Mouse (Mus musculus) embryo, embryonic 10.5 days (tissue): ENCODE results near the gene Smndc1.

Experiments used
- DNase-seq: peaks from one replicate; pipeline ENCODE4 v3.0.0-alpha.2; 2015; ENCODE audit warnings: low spot score

Gene Smndc1

DNA sequence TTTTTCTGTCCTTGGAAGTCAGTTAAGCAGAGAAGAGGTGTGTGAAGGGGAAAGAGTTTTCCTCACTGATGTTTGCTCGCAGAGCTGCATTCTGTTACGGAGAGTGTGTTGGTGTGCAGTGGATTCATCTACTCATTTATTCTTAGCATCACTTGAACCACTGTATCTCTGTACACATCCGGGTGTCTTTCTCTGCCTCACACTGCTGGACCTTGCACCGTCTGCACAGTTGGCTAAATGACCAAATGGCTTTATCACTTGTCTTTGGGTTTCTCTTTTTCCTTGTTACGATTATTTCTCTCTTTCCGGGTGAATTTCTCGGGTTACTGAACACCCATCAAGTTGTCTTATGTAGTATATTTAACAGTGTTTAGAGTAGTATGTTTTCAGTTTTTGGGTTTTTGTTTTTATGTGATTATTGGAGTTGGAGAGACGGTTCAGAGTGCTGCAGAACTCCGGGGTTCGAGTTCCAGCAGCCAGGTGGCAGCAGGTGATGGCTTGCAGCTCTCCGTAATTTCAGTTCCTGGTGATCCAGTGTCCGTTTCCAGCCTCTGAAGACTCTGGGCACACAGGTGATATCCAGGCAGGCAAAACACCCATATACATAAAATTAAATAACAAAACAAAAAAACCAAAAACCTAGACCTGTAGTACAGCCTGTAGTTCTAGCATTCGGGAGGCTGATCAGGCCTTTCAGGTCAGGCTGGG lies 47.0 kb downstream of the Smndc1 start:
- no peak for DNase-seq

DNA sequence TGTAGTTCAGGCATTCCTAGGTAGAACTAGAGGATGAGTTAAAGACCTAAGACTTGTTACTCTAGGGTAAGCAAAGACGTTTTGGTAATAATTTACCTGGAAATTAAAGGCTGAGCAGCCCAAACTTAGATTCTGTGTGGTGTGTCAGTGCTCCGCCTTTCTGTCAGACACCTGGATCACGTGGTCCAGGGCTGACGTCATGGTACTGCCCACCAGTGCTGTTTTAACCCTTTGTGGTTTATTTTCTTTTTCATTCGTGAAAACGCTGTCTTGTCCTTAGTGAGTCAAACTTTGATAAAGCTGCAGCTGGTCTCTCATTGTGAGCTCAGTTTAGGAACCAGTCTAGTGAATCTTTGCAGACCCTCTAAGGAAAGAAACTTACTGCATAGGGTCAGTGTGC lies 50.0 kb downstream of the Smndc1 start:
- no peak for DNase-seq

DNA sequence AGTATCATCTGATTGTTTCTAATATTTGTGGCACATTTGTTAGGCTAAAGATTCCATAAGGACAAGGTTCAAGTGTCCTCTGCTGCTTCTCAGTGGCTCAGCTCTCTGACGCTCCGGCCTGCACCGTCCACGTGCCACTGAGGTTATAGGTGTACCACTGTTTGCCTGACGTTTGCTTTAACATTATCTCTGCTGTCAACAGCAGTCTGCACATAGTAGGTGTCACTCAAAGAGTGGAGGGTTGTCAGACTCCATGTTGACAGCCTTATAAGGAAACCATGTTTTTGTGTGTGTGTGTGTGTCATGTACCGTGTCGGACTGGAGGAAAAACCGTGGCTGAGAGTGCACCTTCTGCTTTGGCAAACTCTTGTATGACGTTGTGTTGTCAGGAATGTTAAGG lies 55.1 kb downstream of the Smndc1 start:
- DNase-seq = no peak

GRCm38 (mm10) chr19:53333730-53334129 lies 56.6 kb downstream of the Smndc1 start:
- no peak for DNase-seq

DNA sequence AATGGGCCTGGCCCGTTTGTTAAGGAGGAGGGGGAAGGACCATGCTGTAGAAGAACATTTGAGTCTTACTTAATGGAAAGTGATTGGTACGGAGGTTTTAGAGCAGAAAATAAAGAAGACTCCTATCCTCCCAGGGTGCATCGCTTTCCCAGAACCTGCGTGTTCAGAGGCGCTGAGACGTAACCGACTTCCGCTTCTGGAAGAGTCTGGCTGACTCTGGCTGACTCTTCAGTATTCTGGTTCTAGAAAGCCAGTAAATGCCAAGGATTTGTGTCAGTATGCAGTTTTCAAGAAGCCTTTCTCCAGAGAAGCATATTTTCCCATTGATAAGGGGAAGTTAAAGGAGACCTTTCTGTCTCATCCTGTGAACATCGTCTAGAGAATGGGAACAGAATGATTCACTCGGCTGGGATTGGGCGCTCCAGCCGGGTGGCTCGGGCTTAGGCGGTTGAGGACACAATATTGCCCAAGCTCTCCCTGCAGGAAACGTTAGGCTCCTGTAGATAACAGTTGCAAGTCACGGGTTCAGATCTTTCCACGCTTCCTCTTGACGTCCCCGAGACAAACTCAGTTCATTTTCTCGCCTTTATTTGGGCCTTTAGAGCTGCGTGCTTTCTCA lies 58.4 kb downstream of the Smndc1 start:
- DNase-seq = no peak

- DNase-seq = peak; percentile 85
Observed at GRCm38 (mm10) chr19:53329992-53330381, 60.4 kb downstream of the Smndc1 start.
